Mouse (Mus musculus) small intestine, adult 2 months (tissue): ENCODE results near the gene Srsf10. TPM values are rescaled to one million over a fixed set of nuclear protein-coding genes. Genes with fewer than 3 reads are reported as not detected.

Source experiments
- H3K27ac ChIP-seq: fragments of 200-500 bp; 2 replicates; pipeline ENCODE4 v1.5.1; 2012; ENCODE audit warnings: low read depth, low read length, control low read depth, inconsistent platforms; ENCODE audit not compliant: insufficient read depth
- H3K27me3 ChIP-seq: fragments of 200-500 bp; 2 replicates; pipeline ENCODE4 v1.6.1; 2012; ENCODE audit warnings: mild to moderate bottlenecking, moderate library complexity, low read length, inconsistent platforms; ENCODE audit not compliant: control insufficient read depth, insufficient read depth
- H3K36me3 ChIP-seq: fragments of 200-500 bp; 2 replicates; pipeline ENCODE4 v1.6.1; 2012; ENCODE audit warnings: mild to moderate bottlenecking, low read length, control low read depth, inconsistent platforms; ENCODE audit not compliant: control insufficient read depth, insufficient read depth
- H3K4me1 ChIP-seq: fragments of 200-500 bp; 2 replicates; pipeline ENCODE4 v1.6.1; 2012; ENCODE audit warnings: low read length, inconsistent platforms, mixed read lengths; ENCODE audit not compliant: control insufficient read depth, insufficient read depth, insufficient read length
- H3K4me3 ChIP-seq: fragments of 200-500 bp; 2 replicates; pipeline ENCODE4 v1.5.1; 2012; ENCODE audit warnings: low read depth, mild to moderate bottlenecking, control low read depth, inconsistent platforms, low read length, moderate library complexity
- CTCF ChIP-seq: fragments of 200-500 bp; IDR thresholded peaks from 2 replicates; pipeline ENCODE4 v1.5.1; 2012; ENCODE audit warnings: low read depth, mild to moderate bottlenecking, control low read depth, inconsistent platforms, low read length, moderate library complexity, mixed read lengths; ENCODE audit not compliant: insufficient replicate concordance, insufficient read length; ENCODE audit errors: extremely low read depth
- POLR2A ChIP-seq: fragments of 200-500 bp; IDR thresholded peaks from 2 replicates; pipeline ENCODE4 v1.6.1; 2012; ENCODE audit warnings: low read depth, mild to moderate bottlenecking, control low read depth, inconsistent platforms, low read length, moderate library complexity
- whole genome bisulfite sequencing: fragments of 180-500 bp; shearing (Covaris S2); methylation state at CpG from one replicate; pipeline ENCODE4 v1.1.7; 2018; 5-methylcytosine and 5-hydroxymethylcytosine counted together
- polyA plus RNA-seq: library from polyadenylated mRNA; depleted of rRNA; stranded (reverse); fragments of >200 nt; gene quantifications from 2 replicates; pipeline ENCODE4 v1.2.3, GENCODE M21; 2012

The Srsf10 gene
- polyA plus RNA-seq, 1 experiment, result 48.2 TPM

DNA sequence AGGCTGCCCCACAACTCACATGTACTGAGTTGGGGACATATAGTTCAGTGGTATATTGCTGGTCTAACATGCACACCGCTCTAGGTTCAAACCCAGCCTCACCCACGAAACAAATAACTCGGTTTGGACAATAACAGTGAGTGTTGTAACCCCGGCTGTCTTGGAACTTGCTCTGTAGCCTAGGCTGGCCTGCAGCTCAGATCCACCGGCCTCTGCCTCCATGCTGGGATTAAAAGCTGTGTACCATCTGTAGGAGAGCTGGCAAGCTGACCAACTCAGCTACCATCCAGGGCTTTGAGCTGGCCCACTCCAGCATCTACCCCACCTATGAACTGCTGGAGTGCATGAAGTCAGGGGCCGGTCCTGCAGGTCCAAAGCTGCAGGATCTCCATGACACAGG, 24.5 kb downstream of the Srsf10 start:
- H3K27ac ChIP-seq, result no peak overlapping the region
- WGBS, result 92% methylated on average over 6 of the region's 6 CpGs
- TF ChIP-seq POLR2A (no peak), CTCF (no peak)
- H3K36me3 ChIP-seq, result no peaks in the 10 kb centered on the region
- no peaks in the 10 kb centered on the region for H3K27me3 ChIP-seq
- H3K4me3 ChIP-seq, result no peak overlapping the region
- peaks cover 10% of the 10 kb centered on the region; the same call in 1 of the 2 replicates for H3K4me1 ChIP-seq

DNA sequence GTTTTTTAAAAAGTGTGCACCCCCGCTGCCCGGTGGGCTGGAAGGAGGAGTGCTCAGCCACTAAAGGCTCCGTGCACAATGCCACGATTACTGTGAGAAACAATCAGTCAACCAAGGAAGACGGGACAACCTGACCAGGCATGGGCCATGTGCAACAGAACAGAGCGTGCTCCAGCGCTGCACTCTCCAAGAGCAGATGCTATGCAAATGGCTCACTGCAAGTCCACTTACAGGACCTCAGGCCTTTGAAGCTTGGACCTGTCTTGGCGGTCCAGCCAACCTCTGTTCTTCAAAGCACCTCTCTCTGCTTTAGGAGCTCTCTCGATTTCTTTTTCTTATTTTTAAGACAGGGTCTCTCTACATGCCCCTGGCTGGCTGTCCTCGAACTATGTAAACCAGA, 25.0 kb downstream of the Srsf10 start:
- Histone ChIP-seq H3K27ac (no peak overlapping the region), H3K4me3 (no peak overlapping the region), H3K36me3 (no peaks in the 10 kb centered on the region), H3K27me3 (no peaks in the 10 kb centered on the region), H3K4me1 (peaks cover 10% of the 10 kb centered on the region; the same call in 1 of the 2 replicates)
- TF ChIP-seq CTCF (no peak), POLR2A (no peak)
- 91% methylated on average over 10 of the region's 10 CpGs for WGBS

GRCm38 (mm10) chr4:135882023-135882422, 26.5 kb downstream of the Srsf10 start:
- TF ChIP-seq CTCF (no peak), POLR2A (no peak)
- WGBS, result 63% methylated on average over 6 of the region's 6 CpGs
- H3K4me1 ChIP-seq, result peaks cover under 1% of the 10 kb centered on the region; the same call in 1 of the 2 replicates
- H3K27ac ChIP-seq, result no peak overlapping the region
- no peaks in the 10 kb centered on the region for H3K36me3 ChIP-seq
- no peak overlapping the region for H3K4me3 ChIP-seq
- H3K27me3 ChIP-seq, result no peaks in the 10 kb centered on the region

GRCm38 (mm10) chr4:135883401-135883851, 27.9 kb downstream of the Srsf10 start:
- Histone ChIP-seq H3K4me3 (no peak overlapping the region), H3K27ac (no peak overlapping the region), H3K4me1 (no peaks in the 10 kb centered on the region), H3K36me3 (no peaks in the 10 kb centered on the region), H3K27me3 (no peaks in the 10 kb centered on the region)
- TF ChIP-seq CTCF, result no peak
- TF ChIP-seq POLR2A, result no peak
- WGBS, result 41% methylated on average over 10 of the region's 10 CpGs

GRCm38 (mm10) chr4:135883881-135884516, 28.5 kb downstream of the Srsf10 start:
- Histone ChIP-seq H3K4me1 (no peaks in the 10 kb centered on the region), H3K27ac (no peak overlapping the region), H3K36me3 (no peaks in the 10 kb centered on the region), H3K4me3 (no peak overlapping the region), H3K27me3 (no peaks in the 10 kb centered on the region)
- TF ChIP-seq CTCF (no peak), POLR2A (no peak)
- 78% methylated on average over 7 of the region's 7 CpGs for WGBS

DNA sequence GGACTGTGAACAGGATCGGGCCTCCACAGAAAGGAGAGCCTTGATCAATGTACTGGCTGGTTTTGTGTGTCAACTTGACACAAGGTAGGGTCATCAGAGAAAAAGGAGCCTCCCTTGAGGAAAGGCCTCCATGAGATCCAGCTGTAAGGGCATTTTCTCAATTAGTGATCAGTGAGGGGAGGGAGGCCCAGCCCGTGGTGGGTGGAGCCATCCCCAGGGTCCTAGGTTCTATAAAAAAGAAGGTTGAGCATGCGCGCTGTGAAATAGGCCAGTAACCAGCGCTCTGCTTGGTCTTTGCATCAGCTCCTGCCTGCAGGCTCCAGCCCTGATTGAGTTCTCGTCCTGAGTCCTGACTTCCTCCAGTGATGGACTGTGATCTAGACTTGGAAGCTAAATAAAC, 29.0 kb downstream of the Srsf10 start:
- TF ChIP-seq POLR2A, result no peak
- TF ChIP-seq CTCF, result no peak
- no peak overlapping the region for H3K4me3 ChIP-seq
- H3K4me1 ChIP-seq, result no peaks in the 10 kb centered on the region
- no peaks in the 10 kb centered on the region for H3K36me3 ChIP-seq
- no peaks in the 10 kb centered on the region for H3K27me3 ChIP-seq
- WGBS, result 83% methylated on average over 6 of the region's 6 CpGs
- H3K27ac ChIP-seq, result no peak overlapping the region

- no peak overlapping the region for H3K27ac ChIP-seq
- H3K4me1 ChIP-seq, result no peaks in the 10 kb centered on the region
- 86% methylated on average over 12 of the region's 12 CpGs for WGBS
These were observed 30.1 kb downstream of the Srsf10 start for GRCm38 (mm10) chr4:135885676-135886075.

DNA sequence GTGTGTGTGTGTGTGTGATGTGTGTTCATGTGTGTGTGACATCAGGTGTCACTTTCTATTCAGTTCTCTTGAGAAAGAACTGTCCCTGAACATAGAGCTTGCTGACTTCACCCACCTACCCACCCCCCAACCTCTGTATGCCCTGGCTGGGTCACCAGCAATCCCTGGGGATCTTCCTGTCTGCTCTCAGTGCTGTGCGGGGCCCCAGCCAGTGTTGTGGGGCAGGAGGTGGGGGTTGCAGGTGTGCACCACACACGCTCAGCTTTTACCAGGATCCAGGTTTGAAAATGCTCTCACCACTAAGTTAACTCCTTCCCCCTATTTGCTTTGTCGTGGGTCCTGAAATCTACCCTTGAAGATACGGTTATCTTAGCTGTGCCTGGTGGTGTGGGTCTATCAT, 30.6 kb downstream of the Srsf10 start:
- no peak for TF ChIP-seq POLR2A
- 90% methylated on average over 4 of the region's 4 CpGs for WGBS
- no peak overlapping the region for H3K4me3 ChIP-seq
- H3K27me3 ChIP-seq, result no peaks in the 10 kb centered on the region
- H3K36me3 ChIP-seq, result no peaks in the 10 kb centered on the region
- H3K27ac ChIP-seq, result no peak overlapping the region
- H3K4me1 ChIP-seq, result no peaks in the 10 kb centered on the region

More at GRCm38 (mm10) chr4:135885676-135886075, 30.1 kb downstream of the Srsf10 start:
- TF ChIP-seq POLR2A, result no peak
- no peak for TF ChIP-seq CTCF
- Histone ChIP-seq H3K27me3 (no peaks in the 10 kb centered on the region), H3K4me3 (no peak overlapping the region), H3K36me3 (no peaks in the 10 kb centered on the region)
